8 mouse cellular contexts compared by ENCODE assay signal in genomic region chr9:117192565-117193540, GRCm38 (mm10).
DNase-seq lines count a peak whose midpoint lies in the region; ATAC-seq and TF ChIP-seq lines count a peak whose summit lies in the region.

No protein-coding gene starts in this region.

- peak overlapping the region; percentile 94 for H3K27ac ChIP-seq in embryonic facial prominence, embryonic 15.5 days (replicated peaks)
- peak overlapping the region; percentile 76 for H3K27ac ChIP-seq in heart, embryonic 11.5 days (ENCODE audit: low read depth, low read length)
- peak overlapping the region; percentile 85 for H3K27ac ChIP-seq in lung, embryonic 15.5 days
- peak overlapping the region; percentile 36 for H3K27ac ChIP-seq in testis, adult 2 months (ENCODE audit: control insufficient read depth, insufficient read depth, low read depth, low read length)
- no peak overlapping the region for H3K27ac ChIP-seq in midbrain, embryonic 11.5 days (ENCODE audit: low read depth, low read length)

- peaks cover 37% of the 10 kb centered on the region for H3K4me1 ChIP-seq in embryonic facial prominence, embryonic 15.5 days
- peaks cover 12% of the 10 kb centered on the region for H3K4me1 ChIP-seq in heart, embryonic 11.5 days (ENCODE audit: control insufficient read depth, insufficient read depth, low read length)
- peaks cover 33% of the 10 kb centered on the region for H3K4me1 ChIP-seq in lung, embryonic 15.5 days
- peaks cover 4% of the 10 kb centered on the region; the same call in 1 of the 2 replicates for H3K4me1 ChIP-seq in testis, adult 2 months (ENCODE audit: control insufficient read depth, insufficient read depth, low read length)
- no peaks in the 10 kb centered on the region for H3K4me1 ChIP-seq in midbrain, embryonic 11.5 days (ENCODE audit: control insufficient read depth, insufficient read depth, low read length)

- DNase-seq in cerebellum, postnatal 10 days = peak; percentile 56 to 65
- no peak for DNase-seq in cerebellum, postnatal 36 days
- DNase-seq in kidney, adult 9 months = peak; percentile 37
- DNase-seq in midbrain, embryonic 11.5 days (ENCODE audit: low spot score, missing footprints) = no peak

- TF ChIP-seq CTCF in testis, adult 2 months (IDR thresholded peaks at IDR 0.05; ENCODE audit: control insufficient read depth, insufficient read depth, insufficient replicate concordance, low read depth, low read length) = no peak

- peak; percentile 94 for ATAC-seq in embryonic facial prominence, embryonic 15.5 days (ENCODE audit: insufficient number of reproducible peaks, low FRiP score, low TSS enrichment, low read depth)
- 0 out of 2 replicates have a peak, but pooled peaks have one; percentile 22 for ATAC-seq in heart, embryonic 11.5 days (replicated peaks; ENCODE audit: insufficient number of reproducible peaks, low FRiP score, low TSS enrichment)
- peak; percentile 97 for ATAC-seq in lung, embryonic 15.5 days (ENCODE audit: borderline replicate concordance, extremely low read depth, low FRiP score, low TSS enrichment)
- ATAC-seq in midbrain, embryonic 11.5 days (ENCODE audit: low FRiP score) = no peak

- TF ChIP-seq POLR2A in testis, adult 2 months (IDR thresholded peaks at IDR 0.05; ENCODE audit: control insufficient read depth, low read depth, low read length) = no peak

- peak overlapping the region; percentile 31 for H3K4me2 ChIP-seq in embryonic facial prominence, embryonic 15.5 days (replicated peaks)
- peak overlapping the region; percentile 34 for H3K4me2 ChIP-seq in heart, embryonic 11.5 days
- peak overlapping the region; percentile 25 for H3K4me2 ChIP-seq in lung, embryonic 15.5 days
- no peak overlapping the region for H3K4me2 ChIP-seq in midbrain, embryonic 11.5 days

- peaks cover 7% of the 10 kb centered on the region; the same call in 1 of the 2 replicates for H3K36me3 ChIP-seq in embryonic facial prominence, embryonic 15.5 days
- H3K36me3 ChIP-seq in heart, embryonic 11.5 days (ENCODE audit: control insufficient read depth, insufficient read depth, low read length) = 0 out of 2 replicates have a peak, but pooled peaks cover 3% of the 10 kb centered on the region
- 0 out of 2 replicates have a peak, but pooled peaks cover 4% of the 10 kb centered on the region for H3K36me3 ChIP-seq in lung, embryonic 15.5 days
- H3K36me3 ChIP-seq in testis, adult 2 months (ENCODE audit: control insufficient read depth, insufficient read depth, low read length) = no peaks in the 10 kb centered on the region
- no peaks in the 10 kb centered on the region for H3K36me3 ChIP-seq in midbrain, embryonic 11.5 days (ENCODE audit: control insufficient read depth, insufficient read depth, low read length)

- H3K9me3 ChIP-seq in embryonic facial prominence, embryonic 15.5 days (replicated peaks) = no peaks in the 10 kb centered on the region
- no peaks in the 10 kb centered on the region for H3K9me3 ChIP-seq in heart, embryonic 11.5 days (replicated peaks; ENCODE audit: control insufficient read depth, low read length)
- no peaks in the 10 kb centered on the region for H3K9me3 ChIP-seq in lung, embryonic 15.5 days
- no peaks in the 10 kb centered on the region for H3K9me3 ChIP-seq in midbrain, embryonic 11.5 days (ENCODE audit: control insufficient read depth, low read length)

- no peak overlapping the region for H3K9ac ChIP-seq in embryonic facial prominence, embryonic 15.5 days
- 0 out of 2 replicates have a peak overlapping the region, but pooled peaks have one; percentile 16 for H3K9ac ChIP-seq in heart, embryonic 11.5 days (ENCODE audit: low read depth, low read length)
- no peak overlapping the region for H3K9ac ChIP-seq in lung, embryonic 15.5 days
- H3K9ac ChIP-seq in midbrain, embryonic 11.5 days (ENCODE audit: low read length) = no peak overlapping the region

- no peaks in the 10 kb centered on the region for H3K27me3 ChIP-seq in embryonic facial prominence, embryonic 15.5 days
- no peaks in the 10 kb centered on the region for H3K27me3 ChIP-seq in heart, embryonic 11.5 days (ENCODE audit: control insufficient read depth, insufficient read depth, low read length)
- no peaks in the 10 kb centered on the region for H3K27me3 ChIP-seq in lung, embryonic 15.5 days
- H3K27me3 ChIP-seq in testis, adult 2 months (ENCODE audit: control insufficient read depth, insufficient read depth, low read length) = no peaks in the 10 kb centered on the region
- H3K27me3 ChIP-seq in midbrain, embryonic 11.5 days (ENCODE audit: control insufficient read depth, insufficient read depth, low read length) = no peaks in the 10 kb centered on the region

- WGBS in embryonic facial prominence, embryonic 15.5 days = 36% methylated on average over 14 of the region's 14 CpGs
- 50% methylated on average over 14 of the region's 14 CpGs for WGBS in heart, embryonic 11.5 days (ENCODE audit: insufficient replicate concordance)
- WGBS in lung, embryonic 15.5 days = 21% methylated on average over 14 of the region's 14 CpGs
- WGBS in midbrain, embryonic 11.5 days = 84% methylated on average over 14 of the region's 14 CpGs

- H3K4me3 ChIP-seq in embryonic facial prominence, embryonic 15.5 days (replicated peaks) = peak overlapping the region; percentile 12
- H3K4me3 ChIP-seq in heart, embryonic 11.5 days (ENCODE audit: low read depth, low read length) = no peak overlapping the region
- H3K4me3 ChIP-seq in lung, embryonic 15.5 days = no peak overlapping the region
- H3K4me3 ChIP-seq in testis, adult 2 months (ENCODE audit: control insufficient read depth, low read depth, low read length) = no peak overlapping the region
- no peak overlapping the region for H3K4me3 ChIP-seq in midbrain, embryonic 11.5 days (ENCODE audit: low read depth, low read length)

Comparison
In these comparisons a context has a peak if more than half of its experiments do, and no peak if none do; other contexts are left out.
1. DNase-seq: peak in cerebellum, postnatal 10 days (2 of 2) and kidney, adult 9 months (single experiment); none in cerebellum, postnatal 36 days (0 of 2) and midbrain, embryonic 11.5 days (single experiment).